Mouse (Mus musculus) brain, adult 2 months (tissue): ENCODE measurements around the gene Sit1.
"Not testable (repeated sequence)": the region's sequence is repeated elsewhere in the genome, so short reads cannot be mapped to it uniquely, and the experiment has no call there.

Experiments
- DNase-seq: peaks from one replicate; pipeline ENCODE4 v3.0.0; 2011; ENCODE audit warnings: low read depth, low spot score

The Sit1 gene

GRCm38 (mm10) chr4:43499407-43500333, 16.1 kb upstream of the Sit1 start, which contains the start of gene Arhgef39:
Arhgef39 (minus strand) TSS chr4:43499695.
- peak; percentile 87 for DNase-seq

- no peak for DNase-seq
Measured at GRCm38 (mm10) chr4:43498983-43499382, 15.4 kb upstream of the Sit1 start.

GRCm38 (mm10) chr4:43497946-43498345, 14.4 kb upstream of the Sit1 start:
- DNase-seq = no peak

- no peak for DNase-seq
Measured at GRCm38 (mm10) chr4:43497405-43497804, 13.9 kb upstream of the Sit1 start.

GRCm38 (mm10) chr4:43496587-43496986, 13.1 kb upstream of the Sit1 start:
- no peak for DNase-seq

- peak; percentile 27 for DNase-seq
Measured at GRCm38 (mm10) chr4:43493846-43494240, 10.3 kb upstream of the Sit1 start.

GRCm38 (mm10) chr4:43493186-43493845, 9.8 kb upstream of the Sit1 start:
- DNase-seq = peak; percentile 97

GRCm38 (mm10) chr4:43492821-43493185, 9.3 kb upstream of the Sit1 start, which contains the start of gene Ccdc107:
Ccdc107 (plus strand) TSS chr4:43492900.
- peak; percentile 100 for DNase-seq

- no peak for DNase-seq
Measured at GRCm38 (mm10) chr4:43492101-43492820, 8.7 kb upstream of the Sit1 start.

- no peak for DNase-seq
Measured at GRCm38 (mm10) chr4:43490801-43491200, 7.3 kb upstream of the Sit1 start.

- no peak for DNase-seq
Measured at GRCm38 (mm10) chr4:43489611-43490010, 6.1 kb upstream of the Sit1 start.

- DNase-seq = not testable (repeated sequence)
Measured at GRCm38 (mm10) chr4:43485666-43486065, 2.1 kb upstream of the Sit1 start.

- no peak for DNase-seq
Measured at GRCm38 (mm10) chr4:43482591-43482990, 943 bp downstream of the Sit1 start.

- no peak for DNase-seq
Measured at GRCm38 (mm10) chr4:43481894-43482456, 1.6 kb downstream of the Sit1 start.

- no peak for DNase-seq
Measured at GRCm38 (mm10) chr4:43480985-43481384, 2.5 kb downstream of the Sit1 start.

GRCm38 (mm10) chr4:43478906-43479832, 4.4 kb downstream of the Sit1 start:
- peak; percentile 65 for DNase-seq

GRCm38 (mm10) chr4:43478534-43478858, 5.0 kb downstream of the Sit1 start:
- DNase-seq = no peak

- peak; percentile 96 for DNase-seq
Measured at GRCm38 (mm10) chr4:43477857-43478533, 5.5 kb downstream of the Sit1 start.

- DNase-seq = no peak
Measured at GRCm38 (mm10) chr4:43476604-43477003, 6.9 kb downstream of the Sit1 start.

- DNase-seq = no peak
Measured at GRCm38 (mm10) chr4:43473636-43474035, 9.9 kb downstream of the Sit1 start.
